Mouse (Mus musculus): ENCODE data around the gene Rhog. TPM values are rescaled to one million over a fixed set of nuclear protein-coding genes. Genes with fewer than 3 reads are reported as not detected.
A peak's percentile ranks its signal among the peaks of the same experiment; 100 is the strongest.

Rhog gene
- polyA plus RNA-seq, 1 experiment from 2014 or later = 54.5 TPM

DNA sequence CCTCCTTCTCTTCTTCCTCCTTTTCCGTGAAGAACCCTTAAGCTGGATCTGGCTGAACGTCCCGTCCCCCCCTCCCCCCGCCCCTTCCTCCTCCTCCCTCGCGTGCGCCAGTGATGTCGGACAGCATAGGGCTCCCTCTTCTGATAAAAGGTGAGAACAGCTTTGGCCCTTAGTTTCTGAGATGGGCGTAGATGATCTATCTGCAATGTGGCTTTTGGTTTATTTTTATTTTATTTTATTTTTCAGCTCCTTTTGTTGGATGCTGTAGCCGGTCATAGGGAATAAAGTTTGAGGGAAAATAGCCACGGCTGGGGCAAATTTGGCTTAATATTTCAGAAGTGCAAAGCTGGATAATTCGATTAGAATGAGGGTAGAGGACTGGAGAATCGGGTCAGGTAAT is 33.5 kb downstream of the Rhog start:
- H3K4me3 ChIP-seq (ENCODE audit: low read depth, low read length) = peak overlapping the region; percentile 75
- 3% methylated on average over 13 of the region's 13 CpGs for WGBS (ENCODE audit: insufficient replicate concordance)
- H3K27me3 ChIP-seq (ENCODE audit: insufficient read depth, low read length) = no peaks in the 10 kb centered on the region
- DNase-seq (peak; percentile 68), ATAC-seq (peak; percentile 78)
- peaks cover 16% of the 10 kb centered on the region for H3K4me1 ChIP-seq (ENCODE audit: insufficient read depth)
- no peaks in the 10 kb centered on the region for H3K9me3 ChIP-seq (ENCODE audit: low read length)
- no peaks in the 10 kb centered on the region for H3K36me3 ChIP-seq (replicated peaks; ENCODE audit: insufficient read depth, low read length)
- TF ChIP-seq CTCF (IDR thresholded peaks at IDR 0.05; ENCODE audit: low read depth) (peak; percentile 71), EP300 (IDR thresholded peaks at IDR 0.05; ENCODE audit: low read depth) (no peak)
- H3K9ac ChIP-seq (replicated peaks) = peak overlapping the region; percentile 75
- peak overlapping the region; percentile 95 for H3K4me2 ChIP-seq (ENCODE audit: low read depth, low read length)
- peak overlapping the region; percentile 75 for H3K27ac ChIP-seq (ENCODE audit: low read depth)

DNA sequence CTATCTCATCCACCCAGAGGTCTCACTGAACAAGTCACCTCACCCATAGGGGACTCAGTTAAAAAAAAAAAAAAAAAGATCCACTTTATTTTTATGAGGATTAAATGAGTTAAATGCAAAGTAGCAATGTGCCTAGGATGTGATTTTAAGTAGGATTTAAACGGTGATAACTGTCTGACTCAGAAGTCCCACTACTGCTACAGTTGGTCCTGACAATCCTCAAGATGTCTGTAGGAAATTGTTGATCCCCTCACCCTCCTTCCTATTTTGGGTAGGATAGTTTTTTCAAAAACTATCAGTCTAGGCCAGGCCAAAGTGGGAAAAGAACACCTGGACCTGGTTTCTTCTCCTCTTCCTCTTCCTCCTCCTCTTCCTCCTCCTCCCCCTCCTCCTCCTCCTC is 34.0 kb downstream of the Rhog start:
- Histone ChIP-seq H3K36me3 (replicated peaks; ENCODE audit: insufficient read depth, low read length) (no peaks in the 10 kb centered on the region), H3K4me3 (ENCODE audit: low read depth, low read length) (peak overlapping the region; percentile 75), H3K27me3 (ENCODE audit: insufficient read depth, low read length) (no peaks in the 10 kb centered on the region), H3K9ac (replicated peaks) (no peak overlapping the region), H3K9me3 (ENCODE audit: low read length) (no peaks in the 10 kb centered on the region), H3K27ac (ENCODE audit: low read depth) (no peak overlapping the region), H3K4me2 (ENCODE audit: low read depth, low read length) (peak overlapping the region; percentile 95; the same call in 1 of the 2 replicates), H3K4me1 (ENCODE audit: insufficient read depth) (peaks cover 16% of the 10 kb centered on the region)
- no peak for TF ChIP-seq CTCF (IDR thresholded peaks at IDR 0.05; ENCODE audit: low read depth)
- TF ChIP-seq EP300 (IDR thresholded peaks at IDR 0.05; ENCODE audit: low read depth) = no peak
- ATAC-seq = no peak
- DNase-seq = no peak
- WGBS (ENCODE audit: insufficient replicate concordance) = 30% methylated on average over 1 of the region's 1 CpGs

DNA sequence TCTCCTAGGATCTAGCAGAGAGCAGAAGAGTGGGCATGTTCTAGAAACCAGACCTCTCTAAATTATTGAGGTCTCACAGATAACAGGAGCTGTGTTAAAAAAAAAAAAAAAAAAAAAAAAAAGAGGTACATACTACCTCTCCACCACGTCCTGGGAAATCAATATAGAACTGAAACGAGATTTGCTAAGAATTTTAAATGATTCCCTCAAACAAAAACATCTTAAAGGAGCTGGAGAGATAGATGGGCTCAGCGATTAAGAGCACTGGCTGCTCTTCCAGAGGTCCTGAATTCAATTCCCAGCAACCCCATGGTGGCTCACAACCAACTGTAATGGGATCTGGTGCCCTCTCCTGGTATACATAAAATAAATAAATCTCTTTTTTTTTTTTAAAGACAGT is 44.8 kb downstream of the Rhog start:
- WGBS (ENCODE audit: insufficient replicate concordance) = 59% methylated on average over 3 of the region's 3 CpGs
- Histone ChIP-seq H3K9ac (replicated peaks) (peak overlapping the region; percentile 94), H3K4me3 (ENCODE audit: low read depth, low read length) (peak overlapping the region; percentile 96), H3K27me3 (ENCODE audit: insufficient read depth, low read length) (no peaks in the 10 kb centered on the region), H3K4me1 (ENCODE audit: insufficient read depth) (peaks cover 21% of the 10 kb centered on the region), H3K27ac (ENCODE audit: low read depth) (peak overlapping the region; percentile 98), H3K36me3 (replicated peaks; ENCODE audit: insufficient read depth, low read length) (no peaks in the 10 kb centered on the region), H3K9me3 (ENCODE audit: low read length) (no peaks in the 10 kb centered on the region), H3K4me2 (ENCODE audit: low read depth, low read length) (peak overlapping the region; percentile 95)
- TF ChIP-seq EP300 (IDR thresholded peaks at IDR 0.05; ENCODE audit: low read depth) (no peak), CTCF (IDR thresholded peaks at IDR 0.05; ENCODE audit: low read depth) (no peak)
- DNase-seq = no peak
- no peak for ATAC-seq

DNA sequence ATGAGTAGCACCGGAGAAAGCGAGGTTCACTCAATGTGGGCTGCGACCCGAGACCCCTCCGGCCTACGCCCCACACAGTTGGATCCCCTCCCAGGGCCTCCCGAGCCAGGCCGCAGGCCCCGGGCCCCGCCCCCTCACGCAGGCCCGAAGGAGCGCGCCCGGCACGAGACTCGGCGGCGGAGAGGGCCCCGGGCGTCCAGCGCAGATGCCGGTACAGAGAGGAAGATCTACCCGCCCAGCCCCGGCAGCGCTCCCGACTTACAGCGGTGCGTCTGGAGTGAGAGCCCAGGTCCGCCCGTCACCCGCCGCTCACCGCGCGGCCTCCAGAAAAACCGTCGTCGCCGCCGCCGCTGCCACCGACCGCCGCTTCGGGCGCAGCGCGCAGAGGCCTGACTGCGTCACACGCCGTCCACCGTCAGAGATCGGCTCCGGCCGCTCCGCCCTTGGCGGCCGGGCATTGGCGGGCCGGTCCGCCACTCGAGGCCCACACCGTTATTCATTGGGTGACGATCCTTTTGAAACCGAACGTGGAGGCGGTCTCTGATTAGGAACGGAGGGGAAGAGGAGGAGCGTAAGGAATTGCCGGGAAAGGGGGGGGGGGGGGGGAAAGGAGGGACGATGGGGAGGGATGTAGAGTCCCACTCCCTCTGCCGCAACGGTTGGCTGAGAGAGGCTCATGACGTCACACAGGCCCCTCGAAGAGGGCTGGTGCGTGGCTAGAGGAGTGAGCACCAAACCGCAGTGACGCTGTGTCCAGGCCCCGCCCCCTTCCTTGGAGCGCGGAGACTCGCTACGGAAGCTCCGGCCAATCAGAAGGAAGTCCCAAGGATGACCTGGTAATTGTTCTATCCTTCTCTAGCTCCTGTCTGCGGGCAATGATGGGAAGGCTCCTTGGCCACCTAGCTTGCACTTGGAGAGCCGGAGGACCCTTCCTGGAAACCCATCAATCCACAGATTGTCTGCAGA is 45.8 kb downstream of the Rhog start, which contains the start of the genes Nup98 and Pgap2:
Nup98 (minus strand) TSS at position 421 of the 966 bp plus-strand sequence.
Pgap2 (plus strand) TSS at position 453 of the 966 bp plus-strand sequence.
- H3K9me3 ChIP-seq (ENCODE audit: low read length) = no peaks in the 10 kb centered on the region
- H3K4me1 ChIP-seq (ENCODE audit: insufficient read depth) = peaks cover 27% of the 10 kb centered on the region
- no peaks in the 10 kb centered on the region for H3K36me3 ChIP-seq (replicated peaks; ENCODE audit: insufficient read depth, low read length)
- H3K9ac ChIP-seq (replicated peaks) = peak within 1 kb of the TSS; percentile 94
- 0% methylated on average over 58 of the region's 87 CpGs for WGBS (ENCODE audit: insufficient replicate concordance)
- peak within 1 kb of the TSS; percentile 98 for H3K27ac ChIP-seq (ENCODE audit: low read depth)
- DNase-seq (peak; percentile 98), ATAC-seq (peak; percentile 98)
- peak within 1 kb of the TSS; percentile 95 for H3K4me2 ChIP-seq (ENCODE audit: low read depth, low read length)
- TF ChIP-seq CTCF (IDR thresholded peaks at IDR 0.05; ENCODE audit: low read depth) (peak; percentile 16), EP300 (IDR thresholded peaks at IDR 0.05; ENCODE audit: low read depth) (no peak)
- H3K27me3 ChIP-seq (ENCODE audit: insufficient read depth, low read length) = no peaks in the 10 kb centered on the region
- peak within 1 kb of the TSS; percentile 96 for H3K4me3 ChIP-seq (ENCODE audit: low read depth, low read length)

DNA sequence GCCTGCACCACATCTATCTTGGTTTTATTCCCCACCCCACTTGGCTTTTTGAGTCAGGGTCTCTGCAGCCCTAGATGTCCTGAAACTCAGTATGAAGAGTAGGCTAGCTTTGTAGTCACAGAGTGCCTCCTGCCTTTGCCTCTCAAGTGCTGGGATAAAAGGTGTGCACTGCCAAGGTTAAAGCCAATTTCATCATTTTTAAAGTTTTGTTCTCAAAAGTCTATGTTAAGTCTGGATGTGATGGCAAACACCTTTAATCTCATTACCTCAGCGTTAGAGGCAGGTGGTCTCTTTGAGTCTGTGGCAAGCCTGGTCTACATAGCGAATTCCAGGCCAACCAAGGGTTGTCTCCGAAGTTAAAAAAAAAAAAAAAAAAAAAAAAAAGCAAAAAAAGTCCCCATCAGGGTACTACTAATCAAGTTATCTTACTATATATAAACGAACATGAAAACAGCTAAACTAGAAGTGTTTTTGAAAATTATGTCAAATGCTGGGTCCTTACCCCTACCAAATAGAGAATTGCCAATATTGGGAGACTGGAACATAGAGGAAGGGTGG is 47.0 kb downstream of the Rhog start:
- Histone ChIP-seq H3K4me1 (ENCODE audit: insufficient read depth) (peaks cover 33% of the 10 kb centered on the region), H3K27ac (ENCODE audit: low read depth) (peak overlapping the region; percentile 98; the same call in 1 of the 2 replicates)
- DNase-seq = no peak

DNA sequence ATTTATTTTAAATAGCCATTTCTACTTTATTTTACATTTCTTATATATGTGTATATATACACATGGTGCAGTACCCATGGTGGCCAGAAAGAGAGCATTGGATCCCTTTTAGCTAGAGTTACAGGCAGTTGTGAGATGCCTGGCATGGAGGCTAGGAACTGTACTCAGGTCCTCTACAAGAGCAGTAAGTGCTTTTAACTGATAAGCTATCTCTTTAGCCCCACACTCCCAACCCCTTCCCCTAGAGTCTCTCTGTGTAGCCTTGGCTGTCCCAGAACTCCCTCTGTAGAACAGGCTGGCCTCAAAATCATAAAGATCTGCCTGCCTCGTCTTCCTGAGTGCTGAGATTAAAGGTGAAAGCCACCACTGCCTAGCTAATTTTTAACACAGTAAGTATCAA is 50.2 kb downstream of the Rhog start:
- DNase-seq (no peak), ATAC-seq (no peak)
- H3K9me3 ChIP-seq (ENCODE audit: low read length) = no peaks in the 10 kb centered on the region
- no peak overlapping the region for H3K9ac ChIP-seq (replicated peaks)
- WGBS (ENCODE audit: insufficient replicate concordance) = 26% methylated on average over 1 of the region's 1 CpGs
- H3K4me3 ChIP-seq (ENCODE audit: low read depth, low read length) = no peak overlapping the region
- TF ChIP-seq CTCF (IDR thresholded peaks at IDR 0.05; ENCODE audit: low read depth) (no peak), EP300 (IDR thresholded peaks at IDR 0.05; ENCODE audit: low read depth) (0 out of 2 replicates have a peak, but pooled peaks have one; percentile 9)
- H3K27me3 ChIP-seq (ENCODE audit: insufficient read depth, low read length) = no peaks in the 10 kb centered on the region
- H3K4me2 ChIP-seq (ENCODE audit: low read depth, low read length) = no peak overlapping the region
- no peak overlapping the region for H3K27ac ChIP-seq (ENCODE audit: low read depth)
- H3K4me1 ChIP-seq (ENCODE audit: insufficient read depth) = peaks cover 30% of the 10 kb centered on the region
- no peaks in the 10 kb centered on the region; the same call in 1 of the 2 replicates for H3K36me3 ChIP-seq (replicated peaks; ENCODE audit: insufficient read depth, low read length)

More for the DNA sequence above, 47.0 kb downstream of the Rhog start:
- Histone ChIP-seq H3K9me3 (ENCODE audit: low read length) (no peaks in the 10 kb centered on the region), H3K4me2 (ENCODE audit: low read depth, low read length) (peak overlapping the region; percentile 95), H3K4me3 (ENCODE audit: low read depth, low read length) (peak overlapping the region; percentile 96), H3K36me3 (replicated peaks; ENCODE audit: insufficient read depth, low read length) (no peaks in the 10 kb centered on the region), H3K27me3 (ENCODE audit: insufficient read depth, low read length) (no peaks in the 10 kb centered on the region), H3K9ac (replicated peaks) (peak overlapping the region; percentile 94)
- no peak for ATAC-seq
- 44% methylated on average over 4 of the region's 4 CpGs for WGBS (ENCODE audit: insufficient replicate concordance)
- TF ChIP-seq CTCF (IDR thresholded peaks at IDR 0.05; ENCODE audit: low read depth) = no peak
- no peak for TF ChIP-seq EP300 (IDR thresholded peaks at IDR 0.05; ENCODE audit: low read depth)
